ENCODE assay signal across 10 mouse cellular contexts in the genomic region with DNA sequence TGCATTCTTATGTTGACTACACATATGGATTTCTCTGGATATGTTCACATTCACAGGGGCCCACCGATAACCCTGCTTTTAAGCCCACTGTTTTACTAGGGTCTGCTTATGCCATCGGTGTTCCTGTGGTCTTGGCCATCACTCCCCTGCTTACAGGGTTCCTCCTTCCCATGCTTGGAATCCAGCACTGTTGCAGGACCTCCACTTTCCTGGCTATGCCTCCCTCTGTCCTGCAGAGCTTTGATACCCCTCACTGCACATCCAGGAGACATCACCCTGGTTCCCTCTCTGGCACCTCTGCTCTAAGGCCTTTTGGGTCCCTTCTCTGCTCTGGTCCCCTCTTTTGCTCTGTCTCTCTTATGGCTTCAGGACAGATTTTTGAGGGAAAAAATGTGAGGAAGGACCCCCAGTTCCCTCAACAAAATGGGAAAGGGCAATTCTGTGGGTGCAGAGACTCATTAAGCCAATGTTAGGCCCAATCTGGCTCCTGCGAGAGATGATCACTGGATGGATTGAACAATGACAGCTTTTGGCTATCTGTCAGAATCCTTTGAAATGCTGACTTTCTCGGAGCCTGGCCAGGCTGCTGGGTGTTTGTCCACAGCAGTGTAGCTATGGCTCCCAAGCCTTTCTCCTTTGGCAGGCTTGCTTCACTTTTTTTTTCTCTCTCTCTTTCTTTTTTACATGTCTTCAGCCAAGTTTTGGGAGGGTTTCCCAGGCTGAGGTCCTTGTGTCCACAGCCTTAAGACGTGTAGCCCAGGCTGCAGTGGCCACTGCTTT. TPM values are rescaled to one million over a fixed set of nuclear protein-coding genes. Genes with fewer than 3 reads are reported as not detected.
A peak's percentile ranks its signal among the peaks of the same experiment; 100 is the strongest.
DNase-seq lines count a peak whose midpoint lies in the region; ATAC-seq and TF ChIP-seq lines count a peak whose summit lies in the region.
"Had no signal": no experiment of that assay in that cellular context is flagged by ENCODE, and none has a peak within 500 bp of the region (broad histone marks: within the 10 kb centered on the region; RNA-seq: fewer than 3 reads in every experiment).

Gene Clec3b (plus strand): TSS at position 706 of the 780 bp plus-strand sequence.

- H3K4me2 ChIP-seq in hindbrain, embryonic 16.5 days (ENCODE audit: low read length), result no peak within 1 kb of the TSS
- no peak within 1 kb of the TSS for H3K4me2 ChIP-seq in liver, embryonic 11.5 days
- H3K4me2 ChIP-seq: neural tube, embryonic 12.5 days had no signal

- no peak within 1 kb of the TSS for H3K4me3 ChIP-seq in hindbrain, embryonic 16.5 days (ENCODE audit: low read length)
- no peak within 1 kb of the TSS for H3K4me3 ChIP-seq in hindbrain, embryonic 10.5 days
- H3K4me3 ChIP-seq in lung, adult 2 months (replicated peaks; ENCODE audit: extremely low read depth, low read depth, low read length), result peak within 1 kb of the TSS; percentile 7
- H3K4me3 ChIP-seq in liver, embryonic 11.5 days (ENCODE audit: low read depth, low read length), result no peak within 1 kb of the TSS
- H3K4me3 ChIP-seq: neural tube, embryonic 12.5 days had no signal

- no peaks in the 10 kb centered on the region for H3K36me3 ChIP-seq in hindbrain, embryonic 16.5 days (ENCODE audit: control insufficient read depth, insufficient read depth, low read length)
- peaks cover 5% of the 10 kb centered on the region; the same call in 1 of the 2 replicates for H3K36me3 ChIP-seq in hindbrain, embryonic 10.5 days
- no peaks in the 10 kb centered on the region for H3K36me3 ChIP-seq in liver, embryonic 11.5 days (ENCODE audit: control insufficient read depth, insufficient read depth, low read length)
- H3K36me3 ChIP-seq: neural tube, embryonic 12.5 days had no signal

- no peak for TF ChIP-seq CTCF in lung, adult 2 months (IDR thresholded peaks at IDR 0.05; ENCODE audit: insufficient read depth, low read length)

- H3K4me1 ChIP-seq in hindbrain, embryonic 16.5 days (ENCODE audit: control insufficient read depth, insufficient read depth, low read depth, low read length), result no peaks in the 10 kb centered on the region
- no peaks in the 10 kb centered on the region for H3K4me1 ChIP-seq in hindbrain, embryonic 10.5 days (replicated peaks)
- H3K4me1 ChIP-seq in lung, adult 2 months (ENCODE audit: control insufficient read depth, insufficient read depth, low read length), result peaks cover 3% of the 10 kb centered on the region; the same call in 1 of the 2 replicates
- no peaks in the 10 kb centered on the region for H3K4me1 ChIP-seq in liver, embryonic 11.5 days (replicated peaks; ENCODE audit: control insufficient read depth, insufficient read depth, low read length)
- H3K4me1 ChIP-seq: neural tube, embryonic 12.5 days had no signal

- no peak for DNase-seq in hindbrain, embryonic 10.5 days (ENCODE audit: low spot score)
- DNase-seq in adrenal gland, adult 8-10 months, result no peak
- peak; percentile 63 for DNase-seq in heart, adult 8-10 months (ENCODE audit: low spot score)
- DNase-seq in lung, adult 2 months, result no peak
- no peak for DNase-seq in frontal cortex, adult 2 months (ENCODE audit: extremely low spot score in 1 of 2, low spot score in 1 of 2)
- no peak for DNase-seq in liver, embryonic 11.5 days (ENCODE audit: low spot score)
- DNase-seq in B cell, adult 2 months, result no peak

- 74% methylated on average over 5 of the region's 5 CpGs for WGBS in hindbrain, embryonic 16.5 days
- 88% methylated on average over 5 of the region's 5 CpGs for WGBS in hindbrain, embryonic 10.5 days
- WGBS in lung, adult 2 months, result 74% methylated on average over 5 of the region's 5 CpGs
- 79% methylated on average over 5 of the region's 5 CpGs for WGBS in liver, embryonic 11.5 days

- H3K9me3 ChIP-seq in hindbrain, embryonic 16.5 days (ENCODE audit: control insufficient read depth, low read length), result no peaks in the 10 kb centered on the region
- H3K9me3 ChIP-seq in hindbrain, embryonic 10.5 days, result peaks cover 5% of the 10 kb centered on the region; the same call in 1 of the 2 replicates
- no peaks in the 10 kb centered on the region; the same call in 1 of the 2 replicates for H3K9me3 ChIP-seq in liver, embryonic 11.5 days (ENCODE audit: control insufficient read depth, low read length)

- peak; percentile 50; the same call in 1 of the 2 replicates for ATAC-seq in hindbrain, embryonic 16.5 days
- ATAC-seq in liver, embryonic 11.5 days (replicated peaks; ENCODE audit: low FRiP score), result no peak

- no peaks in the 10 kb centered on the region for H3K27me3 ChIP-seq in hindbrain, embryonic 16.5 days (replicated peaks; ENCODE audit: control insufficient read depth, insufficient read depth, low read length)
- no peaks in the 10 kb centered on the region for H3K27me3 ChIP-seq in hindbrain, embryonic 10.5 days (ENCODE audit: insufficient read depth, poor library complexity, severe bottlenecking)
- H3K27me3 ChIP-seq in liver, embryonic 11.5 days (replicated peaks; ENCODE audit: control insufficient read depth, insufficient read depth, low read length), result no peaks in the 10 kb centered on the region
- H3K27me3 ChIP-seq: CH12.LX; neural tube, embryonic 12.5 days had no signal

- H3K9ac ChIP-seq in hindbrain, embryonic 16.5 days (ENCODE audit: low read depth, low read length), result no peak within 1 kb of the TSS
- H3K9ac ChIP-seq in liver, embryonic 11.5 days (ENCODE audit: low read depth, low read length), result no peak within 1 kb of the TSS
- H3K9ac ChIP-seq: neural tube, embryonic 12.5 days had no signal

- no peak within 1 kb of the TSS; the same call in 1 of the 2 replicates for H3K27ac ChIP-seq in hindbrain, embryonic 16.5 days (ENCODE audit: low read depth, low read length)
- no peak within 1 kb of the TSS for H3K27ac ChIP-seq in hindbrain, embryonic 10.5 days
- H3K27ac ChIP-seq in liver, embryonic 11.5 days (ENCODE audit: low read depth, low read length), result no peak within 1 kb of the TSS
- H3K27ac ChIP-seq: neural tube, embryonic 12.5 days had no signal

- peak; percentile 48; the same call in 1 of the 2 replicates for TF ChIP-seq POLR2A in lung, adult 2 months (IDR thresholded peaks at IDR 0.05; ENCODE audit: borderline replicate concordance, extremely low read depth, low read depth, low read length)

RNA-seq across cellular contexts. Expression of gene Clec3b, which starts in this region (rescaled TPM):
- 4.2 and 4.5 TPM in 2 replicates for polyA plus RNA-seq in hindbrain, embryonic 16.5 days (2015; fragmentation: Nextera tagmentation; extraction: Ambion mirVana)
- 0.16 TPM in 1 of 2 replicates, not detected in the other for polyA plus RNA-seq in hindbrain, embryonic 10.5 days (2016; fragmentation: Nextera tagmentation; extraction: Ambion mirVana)
- 10 to 100 TPM; 13.5 to 23.8 (median 20.1) TPM for total RNA-seq in adrenal gland, adult 8-10 months (2022)
- 10 to 100 TPM; 37.7 to 48.5 (median 38.6) TPM for total RNA-seq in heart, adult 8-10 months (2022)
- 151 and 180 TPM in 2 replicates for polyA plus RNA-seq in lung, adult 2 months (2012; rRNA removed)
- polyA plus RNA-seq in frontal cortex, adult 2 months (2012; rRNA removed), result 5.8 and 8.4 TPM in 2 replicates
- not detected in 2 replicates for polyA plus RNA-seq in liver, embryonic 11.5 days (2014; fragmentation: Nextera tagmentation; extraction: Ambion mirVana)
- total RNA-seq: CH12.LX had no signal
- polyA plus RNA-seq: neural tube, embryonic 12.5 days had no signal

Comparison
In these comparisons a context has a peak if more than half of its experiments do, and no peak if none do; other contexts are left out.
1. RNA of gene Clec3b (polyA plus RNA-seq): 151 to 180 TPM in lung, adult 2 months; 5.8 to 8.4 TPM in frontal cortex, adult 2 months, 4.2 to 4.5 TPM in hindbrain, embryonic 16.5 days, not detected in liver, embryonic 11.5 days and 0.16 TPM in hindbrain, embryonic 10.5 days; every median in the first group is over 10 times any median in the second.